Mouse (Mus musculus): ENCODE results near the gene Arl5a.

Arl5a gene

GRCm38 (mm10) chr2:52424747-52425522, at the start of gene Arl5a:
Arl5a (minus strand) TSS chr2:52424901.
- DNase-seq (ENCODE audit: low spot score): peak; percentile 95

- no peak for DNase-seq (ENCODE audit: low spot score)
Measured at GRCm38 (mm10) chr2:52471545-52472291, 47.0 kb upstream of the Arl5a start.

- no peak for DNase-seq (ENCODE audit: low spot score)
Measured at GRCm38 (mm10) chr2:52470044-52470560, 45.4 kb upstream of the Arl5a start.

- DNase-seq (ENCODE audit: low spot score): no peak
Measured at GRCm38 (mm10) chr2:52467629-52468028, 42.9 kb upstream of the Arl5a start.

GRCm38 (mm10) chr2:52461206-52461967, 36.7 kb upstream of the Arl5a start:
- DNase-seq (ENCODE audit: low spot score): no peak

- DNase-seq (ENCODE audit: low spot score): no peak
Measured at GRCm38 (mm10) chr2:52455606-52456479, 31.1 kb upstream of the Arl5a start.

GRCm38 (mm10) chr2:52449818-52450217, 25.1 kb upstream of the Arl5a start:
- peak; percentile 12 for DNase-seq (ENCODE audit: low spot score)

GRCm38 (mm10) chr2:52448916-52449315, 24.2 kb upstream of the Arl5a start:
- DNase-seq (ENCODE audit: low spot score): no peak

- no peak for DNase-seq (ENCODE audit: low spot score)
Measured at GRCm38 (mm10) chr2:52446648-52447047, 21.9 kb upstream of the Arl5a start.

GRCm38 (mm10) chr2:52442125-52442524, 17.4 kb upstream of the Arl5a start:
- peak; percentile 61 for DNase-seq (ENCODE audit: low spot score)

GRCm38 (mm10) chr2:52440420-52441015, 15.8 kb upstream of the Arl5a start:
- no peak for DNase-seq (ENCODE audit: low spot score)

- DNase-seq (ENCODE audit: low spot score): peak; percentile 46
Measured at GRCm38 (mm10) chr2:52438437-52438836, 13.7 kb upstream of the Arl5a start.

GRCm38 (mm10) chr2:52438013-52438412, 13.3 kb upstream of the Arl5a start:
- peak; percentile 66 for DNase-seq (ENCODE audit: low spot score)

GRCm38 (mm10) chr2:52435919-52436632, 11.4 kb upstream of the Arl5a start:
- DNase-seq (ENCODE audit: low spot score): no peak

- DNase-seq (ENCODE audit: low spot score): no peak
Measured at GRCm38 (mm10) chr2:52433365-52433764, 8.7 kb upstream of the Arl5a start.

GRCm38 (mm10) chr2:52427383-52427782, 2.7 kb upstream of the Arl5a start:
- no peak for DNase-seq (ENCODE audit: low spot score)

- DNase-seq (ENCODE audit: low spot score): no peak
Measured at GRCm38 (mm10) chr2:52426041-52426440, 1.3 kb upstream of the Arl5a start.

- DNase-seq (ENCODE audit: low spot score): no peak
Measured at GRCm38 (mm10) chr2:52425523-52425795, 758 bp upstream of the Arl5a start.

GRCm38 (mm10) chr2:52424248-52424728, 413 bp downstream of the Arl5a start:
- peak; percentile 36 for DNase-seq (ENCODE audit: low spot score)

- DNase-seq (ENCODE audit: low spot score): no peak
Measured at GRCm38 (mm10) chr2:52423611-52424247, 972 bp downstream of the Arl5a start.

All from urinary bladder, postnatal 14 days (tissue).